Mouse (Mus musculus) cortical plate, adult 2 months (tissue): ENCODE measurements at regions not wholly inside any gene's neighbourhood (a gene's known extent, or its start where the extent isn't known, plus 50 kb on each side); places are given as distances from the start of the nearest gene placed in this dataset.

Experiments used
- H3K27ac ChIP-seq: fragments of 200-500 bp; 2 replicates; pipeline ENCODE4 v1.5.1; 2012; ENCODE audit warnings: low read length, control low read depth, inconsistent platforms; ENCODE audit not compliant: insufficient read depth
- H3K4me1 ChIP-seq: fragments of 200-500 bp; 2 replicates; pipeline ENCODE4 v1.6.1; 2011; ENCODE audit warnings: low read length; ENCODE audit not compliant: control insufficient read depth, insufficient read depth
- H3K4me3 ChIP-seq: fragments of 200-500 bp; 2 replicates; pipeline ENCODE4 v1.5.1; 2011; ENCODE audit warnings: mild to moderate bottlenecking, low read length, control low read depth; ENCODE audit not compliant: insufficient read depth
- CTCF ChIP-seq: fragments of 200-500 bp; IDR thresholded peaks from 2 replicates; pipeline ENCODE4 v1.5.1; 2011; ENCODE audit warnings: mild to moderate bottlenecking, control low read depth, low read length; ENCODE audit not compliant: insufficient read depth; ENCODE audit errors: extremely low read depth
- POLR2A ChIP-seq: fragments of 200-500 bp; IDR thresholded peaks from 2 replicates; pipeline ENCODE4 v1.6.1; 2011; ENCODE audit warnings: mild to moderate bottlenecking, low read length, control low read depth; ENCODE audit not compliant: insufficient read depth; ENCODE audit errors: extremely low read depth

DNA sequence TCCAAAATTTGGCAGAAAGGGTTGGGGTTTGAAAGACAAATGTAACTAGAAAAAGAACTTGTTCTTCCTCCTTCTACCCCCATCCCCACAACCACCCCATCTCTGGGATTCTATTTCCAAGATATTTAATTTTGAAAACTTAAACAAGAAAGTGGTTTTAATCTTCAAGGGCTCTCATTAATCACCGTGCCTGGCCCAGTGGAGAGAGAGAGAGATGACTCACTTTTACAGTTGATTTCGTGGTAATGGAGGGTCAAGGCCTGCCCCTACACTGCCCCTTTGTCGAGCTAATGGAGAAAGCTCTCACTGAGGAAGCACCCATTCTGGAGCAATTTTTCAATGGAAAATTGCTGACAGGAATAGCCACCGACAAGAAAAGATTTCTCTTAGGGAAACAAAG is 247.9 kb downstream of the Gm10260 start:
- TF ChIP-seq POLR2A, result no peak
- TF ChIP-seq CTCF, result no peak
- H3K4me3 ChIP-seq, result no peak overlapping the region
- no peak overlapping the region for H3K27ac ChIP-seq
- peaks cover 2% of the 10 kb centered on the region; the same call in 1 of the 2 replicates for H3K4me1 ChIP-seq

DNA sequence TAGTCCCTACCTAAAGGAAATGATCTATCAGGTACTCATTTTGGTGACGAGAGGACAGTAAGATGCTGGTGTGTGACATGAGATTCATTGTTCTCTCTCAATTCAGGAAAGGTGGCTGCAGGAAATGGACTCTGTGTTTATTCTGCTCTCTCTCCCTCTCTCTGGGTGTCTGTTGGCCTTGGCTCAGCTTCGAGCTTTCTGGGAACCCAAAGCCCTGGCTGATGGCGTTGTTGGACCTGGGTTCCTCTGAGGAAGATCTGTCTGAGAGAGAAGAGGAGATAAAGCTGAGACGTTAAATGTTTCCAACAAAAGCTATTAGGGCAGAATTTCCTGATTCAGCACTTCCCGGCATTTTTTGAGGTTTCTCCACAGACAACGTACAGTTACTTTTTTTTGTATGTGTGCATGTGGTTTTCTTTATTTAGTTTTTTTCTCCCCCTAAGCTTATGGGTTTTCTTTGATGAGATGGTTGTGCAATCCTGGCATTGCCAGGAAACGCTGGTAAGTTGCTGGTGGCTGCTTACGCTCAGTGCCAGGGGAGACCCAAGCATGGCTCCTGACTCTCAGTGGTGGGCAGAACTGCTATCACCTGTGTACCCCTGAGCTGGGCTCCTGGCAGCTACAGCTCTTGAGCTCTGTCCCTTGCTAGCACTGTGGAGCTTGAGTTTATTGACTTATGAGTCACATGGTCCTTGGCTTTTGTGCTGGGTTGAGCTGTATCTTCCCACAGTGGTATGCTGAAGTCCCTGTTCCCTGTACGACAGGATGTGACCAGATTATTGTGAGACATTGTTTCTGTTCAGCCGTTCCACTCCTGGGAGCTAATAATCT is 249.8 kb downstream of the Gm10260 start:
- H3K4me1 ChIP-seq, result peaks cover 2% of the 10 kb centered on the region; the same call in 1 of the 2 replicates
- TF ChIP-seq CTCF, result no peak
- H3K4me3 ChIP-seq, result no peak overlapping the region
- no peak overlapping the region for H3K27ac ChIP-seq

DNA sequence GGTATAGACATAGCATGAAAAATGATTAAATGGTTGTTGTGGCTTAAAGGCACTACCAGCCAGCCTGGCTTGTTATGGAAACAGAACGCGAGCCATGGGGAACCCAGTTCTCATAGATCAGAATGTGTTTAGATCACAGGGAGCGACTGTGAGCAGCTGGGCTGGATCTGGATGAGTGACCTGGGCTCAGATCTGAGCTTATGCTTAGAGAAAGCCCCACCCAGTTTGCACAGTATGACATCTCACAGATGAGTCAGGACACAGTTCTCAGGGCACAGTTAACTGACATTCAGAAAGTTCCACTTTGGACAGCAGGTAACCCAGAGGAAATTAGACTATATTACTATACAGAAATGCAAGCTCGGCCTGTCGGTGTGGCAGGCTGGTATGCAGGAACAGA is 255.5 kb downstream of the Gm10260 start:
- Histone ChIP-seq H3K4me3 (no peak overlapping the region), H3K4me1 (no peaks in the 10 kb centered on the region; the same call in 1 of the 2 replicates), H3K27ac (no peak overlapping the region)
- TF ChIP-seq POLR2A (no peak), CTCF (no peak)

DNA sequence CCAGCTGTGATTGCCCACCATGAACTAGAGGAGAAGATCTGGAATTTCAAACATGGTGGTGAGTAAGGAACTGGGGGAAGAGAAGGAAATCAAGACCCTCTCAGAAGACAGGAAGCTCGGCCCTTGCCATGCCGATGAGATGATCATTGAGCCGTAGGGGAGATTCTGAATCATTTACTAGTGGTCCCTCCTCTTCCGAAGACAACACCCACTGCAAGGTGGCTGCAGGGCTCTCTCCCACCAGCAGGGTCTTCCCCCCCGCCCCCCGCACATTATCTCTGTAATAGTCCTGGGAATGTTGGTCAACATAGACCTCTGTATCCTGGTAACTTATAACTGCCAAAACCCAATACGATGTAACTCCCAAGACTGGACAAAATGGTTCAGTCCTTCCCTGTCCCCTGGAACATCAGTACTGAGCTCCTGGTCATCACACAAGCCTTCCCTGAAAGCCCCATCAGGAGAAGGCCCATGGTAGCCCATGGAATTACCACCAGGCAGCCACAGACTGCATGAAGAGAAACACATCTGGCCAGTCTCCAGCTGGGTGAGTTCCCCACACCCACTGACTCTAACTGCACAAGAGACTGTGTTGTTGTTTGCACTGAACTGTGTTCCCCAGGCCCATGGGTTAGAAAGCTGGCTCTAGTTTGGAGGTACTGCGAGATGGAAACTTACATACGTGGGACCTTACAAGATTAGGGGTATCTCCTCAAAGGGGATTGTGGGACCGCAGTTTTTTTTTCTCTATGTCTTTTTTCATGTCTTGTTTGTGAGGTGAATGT is 256.3 kb downstream of the Gm10260 start:
- no peak overlapping the region for H3K4me3 ChIP-seq
- no peak for TF ChIP-seq POLR2A
- no peak for TF ChIP-seq CTCF
- no peak overlapping the region for H3K27ac ChIP-seq
- no peaks in the 10 kb centered on the region; the same call in 1 of the 2 replicates for H3K4me1 ChIP-seq

DNA sequence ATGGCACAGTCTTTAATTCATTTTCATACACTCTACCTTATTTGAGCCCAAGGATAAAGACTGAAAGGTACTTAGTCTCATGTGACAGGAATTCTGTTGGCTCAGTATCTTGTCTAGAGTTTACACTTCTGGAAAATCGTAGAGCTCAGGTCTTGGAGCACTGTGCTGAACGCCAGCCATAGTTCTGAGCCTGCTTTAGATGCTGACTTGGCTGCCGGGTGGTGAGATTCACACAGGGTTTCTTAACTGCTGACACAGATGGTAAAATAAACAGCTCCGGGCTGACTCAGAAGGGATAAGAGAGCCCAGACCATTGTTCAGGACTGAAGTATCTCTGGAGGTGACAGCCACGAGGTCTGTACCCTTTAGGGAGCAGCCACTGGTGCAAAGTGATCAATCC is 257.0 kb downstream of the Gm10260 start:
- H3K4me3 ChIP-seq, result no peak overlapping the region
- TF ChIP-seq POLR2A (no peak), CTCF (no peak)
- no peaks in the 10 kb centered on the region; the same call in 1 of the 2 replicates for H3K4me1 ChIP-seq
- no peak overlapping the region for H3K27ac ChIP-seq

DNA sequence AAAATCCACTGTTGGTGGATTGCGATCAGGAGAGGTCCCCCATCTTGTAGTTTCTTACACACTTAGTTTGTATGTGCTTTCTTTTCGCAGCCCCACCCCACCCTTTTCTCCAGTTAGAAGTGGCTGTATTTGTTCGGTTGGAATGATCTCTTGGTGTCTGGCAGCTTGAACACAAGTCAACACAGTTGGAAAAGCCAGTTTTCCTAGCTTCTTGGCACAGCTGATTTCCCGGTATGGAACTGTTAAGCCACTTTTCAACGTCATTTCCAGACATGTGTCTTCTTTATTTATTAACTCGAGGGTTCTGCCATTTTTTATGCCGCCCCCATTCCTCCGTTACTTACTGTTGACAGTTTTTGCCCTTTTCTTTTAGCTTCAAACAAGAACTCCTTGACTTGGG is 259.2 kb downstream of the Enc1 start:
- Histone ChIP-seq H3K27ac (no peak overlapping the region), H3K4me1 (no peaks in the 10 kb centered on the region; the same call in 1 of the 2 replicates), H3K4me3 (no peak overlapping the region)
- TF ChIP-seq CTCF, result no peak
- TF ChIP-seq POLR2A, result no peak

DNA sequence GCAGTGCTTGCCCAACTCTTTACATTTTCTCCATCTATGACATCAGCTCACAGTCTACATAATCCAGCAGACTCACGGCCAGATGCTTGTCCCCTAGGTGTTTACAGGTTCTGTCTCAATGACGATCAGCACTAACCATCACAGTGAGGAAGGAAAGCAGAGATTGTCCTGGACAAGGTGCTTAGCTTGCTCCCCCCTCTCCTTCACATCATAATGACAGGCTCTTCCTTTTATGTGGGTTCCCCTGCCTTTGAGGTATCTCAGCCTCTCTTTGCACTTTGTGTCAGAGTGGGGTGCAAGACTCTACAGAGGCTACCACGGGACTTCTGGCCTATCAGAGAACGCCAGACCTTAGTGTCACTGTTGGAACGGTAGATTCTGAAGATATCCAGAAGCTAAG is 258.1 kb downstream of the Enc1 start:
- TF ChIP-seq POLR2A (no peak), CTCF (no peak)
- no peak overlapping the region for H3K27ac ChIP-seq
- H3K4me3 ChIP-seq, result no peak overlapping the region
- H3K4me1 ChIP-seq, result no peaks in the 10 kb centered on the region; the same call in 1 of the 2 replicates

DNA sequence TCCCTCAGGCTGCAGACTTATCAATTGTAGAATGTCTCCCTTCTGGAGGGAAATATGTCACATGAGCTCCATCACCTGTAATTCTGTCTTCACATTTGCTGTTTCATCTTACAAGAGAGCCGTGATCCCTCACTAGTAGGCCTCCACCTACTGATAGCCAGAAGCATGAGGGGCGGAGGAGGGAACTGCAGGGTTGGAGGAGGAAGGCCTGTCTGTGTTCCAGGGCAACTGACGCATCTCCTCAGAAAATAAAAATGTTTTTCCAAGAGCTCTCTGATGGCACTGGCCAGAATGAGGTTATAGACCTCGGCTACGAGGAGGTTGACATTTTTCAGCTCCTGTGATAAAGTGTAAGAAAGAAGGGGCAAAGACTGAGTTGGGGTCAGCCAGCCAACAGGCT is 257.0 kb downstream of the Enc1 start:
- Histone ChIP-seq H3K27ac (no peak overlapping the region), H3K4me3 (no peak overlapping the region), H3K4me1 (peaks cover 4% of the 10 kb centered on the region)
- no peak for TF ChIP-seq CTCF
- TF ChIP-seq POLR2A, result no peak

DNA sequence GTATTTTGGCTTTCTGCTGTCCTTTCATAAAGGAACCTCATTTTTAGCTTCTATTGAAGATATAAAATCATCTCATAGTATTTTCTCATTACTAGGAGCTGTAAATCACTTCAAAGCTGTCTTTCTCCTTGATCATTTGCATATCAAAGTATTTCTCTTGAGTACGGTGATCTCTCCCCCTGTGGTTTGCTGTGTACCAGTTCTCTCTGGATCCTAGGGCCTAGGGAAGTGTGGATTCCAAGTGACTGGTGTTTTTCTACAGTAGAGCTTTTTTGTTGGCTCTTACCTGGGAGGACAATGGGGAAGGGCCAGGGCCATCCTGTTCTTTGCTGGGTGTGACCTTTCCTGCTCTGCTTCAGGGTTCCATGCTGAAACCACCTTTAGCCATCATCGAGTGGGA is 253.9 kb downstream of the Enc1 start:
- no peak overlapping the region for H3K4me3 ChIP-seq
- no peak overlapping the region for H3K27ac ChIP-seq
- H3K4me1 ChIP-seq, result peaks cover 7% of the 10 kb centered on the region; the same call in 1 of the 2 replicates
- no peak for TF ChIP-seq CTCF
- TF ChIP-seq POLR2A, result no peak
